Mouse (Mus musculus) MEL (cell line): ENCODE results near the gene Spata1. TPM values are rescaled to one million over a fixed set of nuclear protein-coding genes. Genes with fewer than 3 reads are reported as not detected.

Experiments used
- DNase-seq: peaks from one replicate; pipeline ENCODE4 v3.0.0; 2011; ENCODE audit warnings: low read depth, low spot score
- H3K27ac ChIP-seq: 2 replicates; pipeline ENCODE4 v1.5.1; 2012; ENCODE audit warnings: low read depth, mild to moderate bottlenecking, control low read depth, low read length, moderate library complexity; ENCODE audit not compliant: control insufficient read depth
- H3K27me3 ChIP-seq, 2 experiments: fragments of 150-350 bp in 1 of 2; sonication (generic) in 1 of 2; 2 replicates each; pipeline ENCODE4 v1.6.1; 2012; ENCODE audit warnings: low read length in 2 of 2, mild to moderate bottlenecking in 2 of 2, improper control_type of control experiment in 1 of 2, moderate library complexity in 1 of 2; ENCODE audit not compliant: insufficient read depth in 2 of 2, control insufficient read depth in 1 of 2
- H3K36me3 ChIP-seq, 2 experiments: 2 replicates each; pipeline ENCODE4 v1.6.1; 2012 to 2014; ENCODE audit warnings: low read length in 2 of 2, improper control_type of control experiment in 1 of 2, inconsistent platforms in 1 of 2, mild to moderate bottlenecking in 1 of 2; ENCODE audit not compliant: insufficient read depth in 2 of 2, control insufficient read depth in 1 of 2
- H3K4me1 ChIP-seq, 2 experiments: fragments of 150-350 bp in 1 of 2; sonication (generic) in 1 of 2; 2 replicates each; pipeline ENCODE4 v1.6.1; 2012; ENCODE audit warnings: low read length in 2 of 2, improper control_type of control experiment in 1 of 2, mild to moderate bottlenecking in 1 of 2; ENCODE audit not compliant: insufficient read depth in 2 of 2, control insufficient read depth in 1 of 2
- H3K4me3 ChIP-seq, 2 experiments: fragments of 150-350 bp in 1 of 2; sonication (generic) in 1 of 2; 2 replicates each; pipeline ENCODE4 v1.5.1; 2012; ENCODE audit warnings: low read depth in 2 of 2, low read length in 2 of 2, mild to moderate bottlenecking in 2 of 2, moderate library complexity in 2 of 2, control low read depth in 1 of 2, improper control_type of control experiment in 1 of 2; ENCODE audit not compliant: control insufficient read depth in 1 of 2, insufficient read depth in 1 of 2
- H3K79me2 ChIP-seq: 2 replicates; pipeline ENCODE4 v1.6.1; 2012; ENCODE audit warnings: mild to moderate bottlenecking, low read length, moderate library complexity; ENCODE audit not compliant: control insufficient read depth, poor library complexity, insufficient read depth
- H3K9ac ChIP-seq: 2 replicates; pipeline ENCODE4 v1.6.1; 2012; ENCODE audit warnings: low read depth, mild to moderate bottlenecking, control low read depth, low read length, moderate library complexity; ENCODE audit not compliant: control insufficient read depth, poor library complexity, severe bottlenecking
- H3K9me3 ChIP-seq: fragments of 150-350 bp; sonication (generic); replicated peaks from 2 replicates; pipeline ENCODE4 v1.6.1; 2012; ENCODE audit warnings: mild to moderate bottlenecking, low read length, improper control_type of control experiment, moderate library complexity; ENCODE audit not compliant: insufficient read depth
- ETS1 ChIP-seq: IDR thresholded peaks from 2 replicates; pipeline ENCODE4 v1.6.1; 2012; ENCODE audit warnings: low read depth, mild to moderate bottlenecking, inconsistent platforms, low read length, improper control_type of control experiment, moderate library complexity
- GABPA ChIP-seq: IDR thresholded peaks from 2 replicates; pipeline ENCODE4 v1.6.1; 2012; ENCODE audit warnings: low read depth, mild to moderate bottlenecking, inconsistent platforms, low read length, improper control_type of control experiment, moderate library complexity
- HCFC1 ChIP-seq: IDR thresholded peaks from 2 replicates; pipeline ENCODE4 v1.6.1; 2012; ENCODE audit warnings: low read depth, mild to moderate bottlenecking, inconsistent platforms, low read length, improper control_type of control experiment, moderate library complexity
- KAT2A ChIP-seq: conservative IDR thresholded peaks from 2 replicates; pipeline ENCODE4 v1.6.1; 2012; ENCODE audit warnings: low read depth, low read length, improper control_type of control experiment, inconsistent platforms
- MAZ ChIP-seq: IDR thresholded peaks from 2 replicates; pipeline ENCODE4 v1.6.1; 2012; ENCODE audit warnings: low read depth, mild to moderate bottlenecking, inconsistent platforms, low read length, improper control_type of control experiment
- MEF2A ChIP-seq: IDR thresholded peaks from 2 replicates; pipeline ENCODE4 v1.6.1; 2014; ENCODE audit warnings: low read depth, mild to moderate bottlenecking, inconsistent platforms, low read length, improper control_type of control experiment; ENCODE audit not compliant: poor library complexity, insufficient replicate concordance, severe bottlenecking; ENCODE audit errors: extremely low read depth
- MYB ChIP-seq: IDR thresholded peaks from 2 replicates; pipeline ENCODE4 v1.6.1; 2011; ENCODE audit warnings: mild to moderate bottlenecking, low read depth, low read length, improper control_type of control experiment
- SMC3 ChIP-seq: IDR thresholded peaks from 2 replicates; pipeline ENCODE4 v1.6.1; 2011; ENCODE audit warnings: low read depth, low read length, improper control_type of control experiment
- TAL1 ChIP-seq: IDR thresholded peaks from 2 replicates; pipeline ENCODE4 v1.6.1; 2012; ENCODE audit warnings: mild to moderate bottlenecking, inconsistent platforms, low read length, moderate library complexity, mixed read lengths
- TCF12 ChIP-seq: IDR thresholded peaks from 2 replicates; pipeline ENCODE4 v1.6.1; 2014; ENCODE audit warnings: low read depth, mild to moderate bottlenecking, inconsistent platforms, low read length, improper control_type of control experiment, moderate library complexity
- ZC3H11A ChIP-seq: IDR thresholded peaks from 2 replicates; pipeline ENCODE4 v1.6.1; 2012; ENCODE audit warnings: low read depth, mild to moderate bottlenecking, inconsistent platforms, low read length, improper control_type of control experiment
- ZNF384 ChIP-seq: IDR thresholded peaks from 2 replicates; pipeline ENCODE4 v1.6.1; 2012; ENCODE audit warnings: low read depth, mild to moderate bottlenecking, inconsistent platforms, low read length, improper control_type of control experiment
- polyA plus RNA-seq, 2 experiments: library from polyadenylated mRNA; stranded (reverse) in 1 of 2; unstranded in 1 of 2; fragments of >175 nt in 1 of 2; fragments of >200 nt in 1 of 2; gene quantifications; 2 replicates each; pipeline versions ENCODE4 v1.2.1 to v1.2.4; 2012; ENCODE audit warnings: low replicate concordance in 2 of 2, low read depth in 1 of 2; ENCODE audit not compliant: insufficient read length in 2 of 2, insufficient read depth in 1 of 2, missing spikeins in 1 of 2
- total RNA-seq: library from RNA; depleted of rRNA; stranded (reverse); fragments of 300-350 nt; gene quantifications from 2 replicates; pipeline ENCODE4 v1.2.3, GENCODE M21; 2012

The Spata1 gene
- total and polyA plus RNA-seq, 3 experiments, result 1.1 to 1.9 TPM; not detected in 1

DNA sequence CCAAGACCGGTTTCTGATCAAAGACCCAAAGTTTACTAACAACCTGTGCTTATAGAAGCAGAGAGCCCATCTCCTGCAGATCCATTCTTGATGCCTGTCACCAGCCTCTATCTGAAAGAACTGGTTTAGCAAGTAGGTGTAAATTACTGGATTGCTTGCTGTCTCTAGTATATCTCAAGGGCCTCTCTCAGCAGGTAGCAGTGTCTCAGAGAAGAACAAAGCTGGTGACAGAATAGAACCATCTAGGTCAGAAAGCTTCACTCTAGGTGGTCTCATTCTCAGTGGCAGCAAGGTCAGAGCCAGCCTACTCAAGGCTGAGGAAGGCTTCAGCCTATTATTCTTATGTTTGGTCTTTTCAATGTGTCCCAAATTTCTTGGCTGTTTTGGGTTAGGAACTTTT lies 44.1 kb upstream of the Spata1 start:
- TF ChIP-seq MEF2A, result no peak
- no peak for TF ChIP-seq HCFC1
- TF ChIP-seq MAZ, result no peak
- TF ChIP-seq GABPA, result no peak
- TF ChIP-seq, all 39 proteins: peak for 0

GRCm38 (mm10) chr3:146540521-146541273 lies 41.1 kb upstream of the Spata1 start:
- H3K79me2 ChIP-seq, result no peaks in the 10 kb centered on the region
- H3K27me3 ChIP-seq, result peaks cover 0 to 3% of the 10 kb centered on the region in 2 experiments; a peak in 2 of 4 replicates
- H3K4me3 ChIP-seq, result no peak overlapping the region
- no peak for TF ChIP-seq ZNF384
- no peak for TF ChIP-seq MEF2A
- TF ChIP-seq KAT2A, result no peak
- no peak for TF ChIP-seq ETS1
- no peak for TF ChIP-seq MYB
- TF ChIP-seq SMC3, result no peak
- no peak for TF ChIP-seq TAL1
- no peak for TF ChIP-seq TCF12
- H3K27ac ChIP-seq, result no peak overlapping the region
- no peaks in the 10 kb centered on the region for H3K9me3 ChIP-seq
- H3K36me3 ChIP-seq, result no peaks in the 10 kb centered on the region
- no peak for DNase-seq
- no peaks in the 10 kb centered on the region for H3K4me1 ChIP-seq
- H3K9ac ChIP-seq, result no peak overlapping the region

More for the DNA sequence above, 44.1 kb upstream of the Spata1 start:
- Histone ChIP-seq H3K79me2 (no peaks in the 10 kb centered on the region), H3K4me3 (no peak overlapping the region), H3K9me3 (no peaks in the 10 kb centered on the region), H3K9ac (no peak overlapping the region), H3K4me1 (no peaks in the 10 kb centered on the region), H3K27ac (no peak overlapping the region), H3K36me3 (no peaks in the 10 kb centered on the region), H3K27me3 (peaks cover 3% of the 10 kb centered on the region in 2 experiments)
- DNase-seq, result no peak

DNA sequence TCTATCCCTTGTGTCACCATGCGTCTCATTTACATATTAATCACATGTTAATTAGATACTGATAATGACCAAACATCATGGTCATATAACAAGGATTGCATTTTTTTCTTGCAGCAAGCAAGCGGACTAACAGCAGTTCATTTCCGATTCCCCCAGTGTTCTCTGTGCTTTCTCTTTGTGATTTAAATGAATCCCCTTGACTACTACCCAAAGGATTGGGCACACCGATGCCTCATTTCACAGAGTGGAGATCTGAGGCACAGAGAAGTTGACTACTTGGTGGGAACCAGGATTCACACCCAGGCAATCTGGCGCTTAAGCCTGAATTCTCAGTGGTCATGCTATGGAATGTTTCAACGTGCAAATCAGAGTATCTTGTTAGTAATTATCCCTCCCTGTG lies 35.4 kb upstream of the Spata1 start:
- Histone ChIP-seq H3K4me1 (no peaks in the 10 kb centered on the region), H3K79me2 (no peaks in the 10 kb centered on the region), H3K36me3 (no peaks in the 10 kb centered on the region), H3K27ac (no peak overlapping the region), H3K27me3 (no peaks in the 10 kb centered on the region), H3K9ac (no peak overlapping the region), H3K4me3 (no peak overlapping the region), H3K9me3 (no peaks in the 10 kb centered on the region)
- DNase-seq, result no peak
- no peak for TF ChIP-seq ZC3H11A
